Mouse (Mus musculus): ENCODE data around the gene Cryl1.

- no peak for TF ChIP-seq CTCF (IDR thresholded peaks at IDR 0.05; ENCODE audit: borderline replicate concordance, extremely low read depth, insufficient read depth, insufficient read length)
- no peak for TF ChIP-seq POLR2A (IDR thresholded peaks at IDR 0.05; ENCODE audit: borderline replicate concordance, extremely low read depth, insufficient read depth, insufficient read length, poor library complexity, severe bottlenecking)
These were observed 167.9 kb downstream of the Cryl1 start for GRCm38 (mm10) chr14:57230264-57231015.
